12 mouse cellular contexts compared by ENCODE assay signal in the genomic region with DNA sequence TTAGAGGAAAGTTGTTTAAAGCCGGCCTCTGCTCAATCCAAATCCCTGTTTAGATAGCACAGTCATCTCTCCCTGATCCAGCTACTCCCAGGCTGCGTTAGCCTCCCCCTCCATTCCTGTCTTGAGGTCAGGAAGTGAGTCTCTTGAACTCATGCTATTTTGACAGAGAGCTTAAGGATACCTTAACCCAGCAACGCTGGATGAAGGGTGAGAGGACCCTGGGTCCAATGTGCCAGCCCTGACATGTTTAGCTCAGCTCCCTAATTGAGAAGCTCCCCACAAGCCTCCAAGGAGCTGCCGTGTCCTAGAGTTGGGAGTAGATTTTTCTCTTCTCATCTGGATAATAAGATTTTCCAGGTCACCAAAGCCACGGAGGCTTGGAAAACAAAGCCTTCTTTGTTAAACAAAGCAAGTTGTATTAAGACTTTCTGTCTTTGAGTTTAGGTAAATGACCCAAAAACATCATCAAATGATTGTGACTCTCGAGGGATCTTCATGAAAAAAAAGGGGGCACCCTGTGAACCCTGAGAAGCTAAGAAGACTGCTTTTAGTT.
A peak's percentile ranks its signal among the peaks of the same experiment; 100 is the strongest.
DNase-seq lines count a peak whose midpoint lies in the region; ATAC-seq lines count a peak whose summit lies in the region.
"Had no signal": no experiment of that assay in that cellular context is flagged by ENCODE, and none has a peak within 500 bp of the region (broad histone marks: within the 10 kb centered on the region; RNA-seq: fewer than 3 reads in every experiment).

No protein-coding gene starts in this region.

- no peak overlapping the region for H3K4me3 ChIP-seq in heart, embryonic 13.5 days
- no peak overlapping the region for H3K4me3 ChIP-seq in heart, embryonic 11.5 days (ENCODE audit: low read depth, low read length)
- H3K4me3 ChIP-seq in neural tube, embryonic 15.5 days (replicated peaks) = no peak overlapping the region

- H3K27ac ChIP-seq in heart, embryonic 13.5 days (replicated peaks) = peak overlapping the region; percentile 20; the same call in 1 of the 2 replicates
- no peak overlapping the region for H3K27ac ChIP-seq in heart, embryonic 11.5 days (ENCODE audit: low read depth, low read length)
- no peak overlapping the region for H3K27ac ChIP-seq in neural tube, embryonic 15.5 days (replicated peaks)

- intact Hi-C loops in left cerebral cortex, postnatal 36 days (cut with DNase I) = no loop called here

- 0 out of 2 replicates have a peak, but pooled peaks cover 8% of the 10 kb centered on the region for H3K4me1 ChIP-seq in heart, embryonic 13.5 days
- no peaks in the 10 kb centered on the region for H3K4me1 ChIP-seq in heart, embryonic 11.5 days (ENCODE audit: control insufficient read depth, insufficient read depth, low read length)
- H3K4me1 ChIP-seq in neural tube, embryonic 15.5 days = no peaks in the 10 kb centered on the region

- no peaks in the 10 kb centered on the region for H3K36me3 ChIP-seq in heart, embryonic 13.5 days
- no peaks in the 10 kb centered on the region for H3K36me3 ChIP-seq in heart, embryonic 11.5 days (ENCODE audit: control insufficient read depth, insufficient read depth, low read length)
- H3K36me3 ChIP-seq in neural tube, embryonic 15.5 days = no peaks in the 10 kb centered on the region

- WGBS in heart, embryonic 13.5 days = 25% methylated on average over 6 of the region's 6 CpGs
- 28% methylated on average over 6 of the region's 6 CpGs for WGBS in heart, embryonic 11.5 days (ENCODE audit: insufficient replicate concordance)
- WGBS in neural tube, embryonic 15.5 days = 14% methylated on average over 6 of the region's 6 CpGs

- H3K4me2 ChIP-seq in heart, embryonic 13.5 days = 0 out of 2 replicates have a peak overlapping the region, but pooled peaks have one; percentile 19
- no peak overlapping the region for H3K4me2 ChIP-seq in heart, embryonic 11.5 days
- H3K4me2 ChIP-seq in neural tube, embryonic 15.5 days = no peak overlapping the region

- H3K9me3 ChIP-seq in heart, embryonic 13.5 days = no peaks in the 10 kb centered on the region; the same call in 1 of the 2 replicates
- H3K9me3 ChIP-seq in heart, embryonic 11.5 days (replicated peaks; ENCODE audit: control insufficient read depth, low read length) = no peaks in the 10 kb centered on the region; the same call in 1 of the 2 replicates
- H3K9me3 ChIP-seq in neural tube, embryonic 15.5 days (replicated peaks) = no peaks in the 10 kb centered on the region

- H3K27me3 ChIP-seq in heart, embryonic 13.5 days (replicated peaks) = no peaks in the 10 kb centered on the region
- H3K27me3 ChIP-seq in heart, embryonic 11.5 days (ENCODE audit: control insufficient read depth, insufficient read depth, low read length) = no peaks in the 10 kb centered on the region
- no peaks in the 10 kb centered on the region for H3K27me3 ChIP-seq in neural tube, embryonic 15.5 days (replicated peaks)

- DNase-seq in neural tube, embryonic 10.5 days (ENCODE audit: extremely low spot score, low spot score) = peak; percentile 15
- DNase-seq in mesoderm, embryonic 11.5 days (ENCODE audit: low read depth, low spot score) = peak; percentile 10
- DNase-seq in thymus, postnatal 14 days = no peak
- DNase-seq in left cerebral cortex, postnatal 36 days (ENCODE audit: low spot score in 2 of 2) = no peak
- no peak for DNase-seq in spleen, adult 12 weeks (ENCODE audit: low spot score)
- DNase-seq: adrenal gland, adult 2 months; thymus, postnatal 25 days had no signal

- H3K9ac ChIP-seq in heart, embryonic 13.5 days = no peak overlapping the region
- no peak overlapping the region for H3K9ac ChIP-seq in heart, embryonic 11.5 days (ENCODE audit: low read depth, low read length)
- no peak overlapping the region for H3K9ac ChIP-seq in neural tube, embryonic 15.5 days (replicated peaks)

- no peak for ATAC-seq in heart, embryonic 13.5 days (ENCODE audit: extremely low read depth, insufficient number of reproducible peaks, low FRiP score, low TSS enrichment)
- no peak for ATAC-seq in heart, embryonic 11.5 days (replicated peaks; ENCODE audit: insufficient number of reproducible peaks, low FRiP score, low TSS enrichment)
- ATAC-seq in neural tube, embryonic 15.5 days (ENCODE audit: low FRiP score) = no peak
- ATAC-seq: hindbrain, embryonic 16.5 days; Patski had no signal

Comparison
In these comparisons a context has a peak if more than half of its experiments do, and no peak if none do; other contexts are left out.
1. DNase-seq: peak in neural tube, embryonic 10.5 days (single experiment) and mesoderm, embryonic 11.5 days (single experiment); none in thymus, postnatal 14 days (single experiment), left cerebral cortex, postnatal 36 days (0 of 2) and spleen, adult 12 weeks (single experiment).